Mouse (Mus musculus): ENCODE data around the gene Piwil4. TPM values are rescaled to one million over a fixed set of nuclear protein-coding genes. Genes with fewer than 3 reads are reported as not detected.
"Not testable (repeated sequence)": the region's sequence is repeated elsewhere in the genome, so short reads cannot be mapped to it uniquely, and the experiment has no call there.

The Piwil4 gene
- polyA plus RNA-seq, 1 experiment from 2014 or later, result not detected

DNA sequence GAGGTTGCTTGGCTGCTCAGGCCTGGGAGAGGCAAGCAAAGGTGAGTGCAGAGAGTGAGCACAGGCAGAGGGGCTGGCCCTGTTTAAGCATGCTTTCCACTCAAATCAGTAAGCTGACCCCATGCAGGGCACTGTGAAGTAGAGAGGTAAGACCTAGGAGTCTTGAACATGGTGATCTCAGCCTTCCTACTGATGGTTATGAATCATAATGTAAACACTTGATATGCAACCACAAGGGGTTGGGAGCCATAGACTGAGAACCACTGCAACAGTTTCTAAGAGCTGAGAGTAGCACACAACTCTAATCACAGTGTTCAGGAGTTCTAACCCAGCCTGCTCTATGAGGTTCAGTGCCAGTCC, 22.2 kb downstream of the Piwil4 start:
- no peak for DNase-seq (ENCODE audit: low spot score)
- Histone ChIP-seq H3K9me3 (replicated peaks) (no peaks in the 10 kb centered on the region), H3K4me1 (0 out of 2 replicates have a peak, but pooled peaks cover 3% of the 10 kb centered on the region), H3K27ac (no peak overlapping the region), H3K36me3 (no peaks in the 10 kb centered on the region), H3K27me3 (ENCODE audit: low read depth, poor library complexity, severe bottlenecking) (no peaks in the 10 kb centered on the region), H3K4me3 (no peak overlapping the region)

DNA sequence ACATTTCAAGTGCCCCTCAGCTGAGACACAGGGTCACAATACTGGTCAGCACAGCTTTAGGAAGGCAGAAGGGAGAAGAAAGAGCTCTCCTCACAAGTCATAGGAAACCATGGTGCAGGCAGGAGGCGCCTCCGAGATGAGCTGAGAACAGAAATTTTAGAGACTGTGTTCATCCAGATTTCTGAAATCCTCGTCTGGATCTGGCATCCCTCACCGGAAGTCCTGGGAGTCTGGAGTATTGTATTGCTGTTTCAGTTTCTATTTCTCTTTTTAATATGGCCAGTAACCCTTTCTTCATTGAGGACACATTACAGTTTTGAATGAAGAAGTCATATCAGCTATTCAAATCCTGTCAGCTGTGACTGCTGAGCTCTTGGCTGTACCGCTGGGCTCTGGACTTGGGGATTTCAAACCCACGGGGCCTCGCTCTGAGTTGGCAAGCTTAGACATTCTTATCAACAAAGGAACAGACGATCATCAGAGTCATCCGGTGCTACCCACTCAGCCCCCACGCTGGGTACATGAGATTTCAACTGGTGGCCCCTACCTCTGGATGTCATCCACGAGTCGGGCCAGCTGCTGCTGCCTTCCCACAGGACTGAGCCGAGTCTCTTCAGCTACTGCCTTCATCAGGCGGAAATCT, 22.7 kb downstream of the Piwil4 start:
- no peak for DNase-seq (ENCODE audit: low spot score)
- H3K36me3 ChIP-seq, result no peaks in the 10 kb centered on the region
- H3K27me3 ChIP-seq (ENCODE audit: low read depth, poor library complexity, severe bottlenecking), result no peaks in the 10 kb centered on the region
- no peak overlapping the region for H3K27ac ChIP-seq
- 0 out of 2 replicates have a peak, but pooled peaks cover 3% of the 10 kb centered on the region for H3K4me1 ChIP-seq
- 76% methylated on average over 14 of the region's 14 CpGs for WGBS
- H3K4me3 ChIP-seq, result no peak overlapping the region
- H3K9me3 ChIP-seq (replicated peaks), result no peaks in the 10 kb centered on the region

DNA sequence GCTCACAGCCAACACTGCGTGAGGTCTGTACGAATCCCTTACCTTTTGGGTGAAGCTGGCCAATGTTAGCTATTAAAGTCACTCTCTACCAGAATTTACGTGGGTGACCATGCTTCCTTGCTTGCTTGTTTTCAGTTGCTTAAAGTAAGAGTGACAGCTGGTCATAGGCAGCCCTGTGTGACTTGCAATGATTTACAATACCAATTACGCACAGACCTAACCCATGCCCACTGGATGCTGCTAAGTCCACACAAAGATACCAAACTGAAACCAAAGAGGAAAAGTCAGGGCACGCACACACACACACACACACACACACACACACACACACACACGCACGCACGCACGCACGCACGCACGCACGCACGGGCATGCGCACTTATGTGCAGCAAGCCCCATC, 25.3 kb downstream of the Piwil4 start:
- 92% methylated on average over 15 of the region's 15 CpGs for WGBS
- Histone ChIP-seq H3K9me3 (replicated peaks) (no peaks in the 10 kb centered on the region), H3K27ac (no peak overlapping the region), H3K27me3 (ENCODE audit: low read depth, poor library complexity, severe bottlenecking) (no peaks in the 10 kb centered on the region), H3K36me3 (no peaks in the 10 kb centered on the region), H3K4me3 (no peak overlapping the region), H3K4me1 (0 out of 2 replicates have a peak, but pooled peaks cover 3% of the 10 kb centered on the region)
- no peak for DNase-seq (ENCODE audit: low spot score)

DNA sequence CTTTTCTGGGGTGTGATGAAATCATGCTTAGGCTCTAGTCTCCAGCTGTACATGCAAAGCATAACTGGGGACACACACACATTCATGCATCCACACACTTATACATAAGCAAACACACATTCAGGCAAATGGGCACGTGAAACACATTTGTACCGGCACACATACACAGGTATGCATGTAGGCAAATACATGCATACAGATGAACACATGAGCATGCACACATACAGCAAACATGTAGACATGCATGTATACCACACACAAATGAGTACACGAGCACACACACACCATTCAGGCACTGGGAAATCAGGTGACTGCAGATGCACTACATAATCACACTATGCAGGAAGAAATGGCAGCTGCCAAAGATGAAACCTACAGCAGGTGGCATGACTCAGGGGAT, 29.6 kb downstream of the Piwil4 start:
- H3K27me3 ChIP-seq (ENCODE audit: low read depth, poor library complexity, severe bottlenecking), result no peaks in the 10 kb centered on the region
- H3K9me3 ChIP-seq (replicated peaks), result no peaks in the 10 kb centered on the region
- H3K36me3 ChIP-seq, result no peaks in the 10 kb centered on the region
- WGBS, result 87% methylated on average over 3 of the region's 3 CpGs
- DNase-seq (ENCODE audit: low spot score), result no peak
- H3K4me3 ChIP-seq, result no peak overlapping the region
- 0 out of 2 replicates have a peak, but pooled peaks cover 3% of the 10 kb centered on the region for H3K4me1 ChIP-seq
- no peak overlapping the region for H3K27ac ChIP-seq

DNA sequence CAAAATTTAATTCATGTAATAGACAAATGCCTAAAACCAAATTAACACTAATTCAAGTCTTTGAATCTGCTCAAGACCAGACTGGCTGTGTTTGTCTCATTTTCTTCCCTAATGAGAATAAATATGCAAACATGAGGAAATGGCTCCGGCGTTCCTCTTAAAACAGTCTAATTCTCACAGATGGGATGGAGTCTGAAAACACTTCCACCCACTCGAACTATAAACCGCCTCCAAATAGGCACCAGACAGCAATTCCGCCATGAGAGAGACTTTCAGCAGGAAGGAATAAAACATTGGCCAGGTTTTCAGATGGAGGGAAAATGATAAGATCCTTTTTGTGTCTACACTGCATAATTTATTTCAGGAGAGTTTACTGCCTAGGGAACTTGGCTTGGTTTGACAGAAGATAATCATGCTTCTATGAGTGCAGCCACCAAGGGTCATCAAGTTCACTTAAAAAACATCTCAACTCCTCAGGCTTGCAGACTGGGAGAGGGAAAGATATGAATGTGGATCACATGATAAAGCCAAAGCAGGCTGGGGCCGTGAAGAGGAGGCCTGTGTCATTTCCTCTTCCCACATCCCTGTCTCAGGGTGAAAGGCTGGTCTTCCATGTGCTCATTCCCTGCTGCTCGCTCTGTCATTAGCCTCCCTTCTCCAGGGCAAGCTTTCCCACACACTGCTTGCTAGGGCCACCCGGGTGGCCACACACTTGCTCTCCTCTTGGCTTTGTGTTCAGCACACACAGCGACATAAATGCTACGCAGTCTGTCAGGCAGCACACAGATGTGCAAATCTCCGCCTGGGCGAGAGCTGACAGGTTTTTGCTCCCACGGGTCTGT, 35.0 kb downstream of the Piwil4 start:
- no peaks in the 10 kb centered on the region for H3K4me1 ChIP-seq
- no peak for DNase-seq (ENCODE audit: low spot score)
- H3K4me3 ChIP-seq, result no peak overlapping the region
- H3K27me3 ChIP-seq (ENCODE audit: low read depth, poor library complexity, severe bottlenecking), result no peaks in the 10 kb centered on the region
- no peaks in the 10 kb centered on the region for H3K9me3 ChIP-seq (replicated peaks)
- no peak overlapping the region for H3K27ac ChIP-seq
- no peaks in the 10 kb centered on the region for H3K36me3 ChIP-seq
- 85% methylated on average over 13 of the region's 13 CpGs for WGBS

DNA sequence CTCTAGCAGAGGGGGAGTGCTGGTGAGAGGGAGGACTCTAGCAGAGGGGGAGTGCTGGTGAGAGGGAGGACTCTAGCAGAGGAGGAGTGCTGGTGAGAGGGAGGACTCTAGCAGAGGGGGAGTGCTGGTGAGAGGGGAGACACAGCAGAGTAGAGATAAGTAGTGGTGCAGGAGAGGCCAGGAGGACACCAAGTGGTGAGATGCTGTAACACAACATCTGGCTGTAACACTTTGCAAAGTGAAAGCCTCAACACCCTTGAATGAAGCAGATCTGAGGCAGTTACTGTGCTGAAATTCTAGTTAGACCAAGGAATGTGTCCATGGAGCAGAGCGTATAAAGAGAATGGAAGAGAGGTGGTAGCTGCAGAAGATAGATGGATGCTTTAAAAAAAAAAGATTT, 39.7 kb downstream of the Piwil4 start:
- H3K27ac ChIP-seq; DNase-seq (ENCODE audit: low spot score); H3K4me3 ChIP-seq; H3K4me1 ChIP-seq; H3K36me3 ChIP-seq; H3K27me3 ChIP-seq (ENCODE audit: low read depth, poor library complexity, severe bottlenecking); H3K9me3 ChIP-seq (replicated peaks): not testable (repeated sequence)
- 98% methylated on average over 1 of the region's 1 CpGs for WGBS

DNA sequence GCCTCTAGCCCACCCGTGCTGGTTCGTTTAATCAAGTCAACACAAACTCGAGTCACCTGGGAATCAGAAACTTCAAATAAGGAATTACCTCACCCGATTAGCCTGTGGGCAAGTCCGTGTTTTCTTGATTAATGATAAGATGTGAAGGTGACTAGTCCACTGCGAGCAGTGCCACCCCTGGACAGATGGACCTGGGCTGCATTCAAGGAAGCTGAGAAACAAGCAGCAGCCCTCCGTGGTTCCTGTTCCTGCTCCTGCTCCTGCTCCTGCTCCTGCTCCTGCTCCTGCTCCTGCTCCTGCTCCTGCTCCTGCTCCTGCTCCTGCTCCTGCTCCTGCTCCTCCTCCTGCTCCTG, 41.3 kb downstream of the Piwil4 start:
- Histone ChIP-seq H3K27ac (no peak overlapping the region), H3K9me3 (replicated peaks) (no peaks in the 10 kb centered on the region), H3K36me3 (no peaks in the 10 kb centered on the region), H3K27me3 (ENCODE audit: low read depth, poor library complexity, severe bottlenecking) (no peaks in the 10 kb centered on the region), H3K4me3 (no peak overlapping the region), H3K4me1 (no peaks in the 10 kb centered on the region)
- DNase-seq (ENCODE audit: low spot score), result no peak
- 54% methylated on average over 7 of the region's 7 CpGs for WGBS

DNA sequence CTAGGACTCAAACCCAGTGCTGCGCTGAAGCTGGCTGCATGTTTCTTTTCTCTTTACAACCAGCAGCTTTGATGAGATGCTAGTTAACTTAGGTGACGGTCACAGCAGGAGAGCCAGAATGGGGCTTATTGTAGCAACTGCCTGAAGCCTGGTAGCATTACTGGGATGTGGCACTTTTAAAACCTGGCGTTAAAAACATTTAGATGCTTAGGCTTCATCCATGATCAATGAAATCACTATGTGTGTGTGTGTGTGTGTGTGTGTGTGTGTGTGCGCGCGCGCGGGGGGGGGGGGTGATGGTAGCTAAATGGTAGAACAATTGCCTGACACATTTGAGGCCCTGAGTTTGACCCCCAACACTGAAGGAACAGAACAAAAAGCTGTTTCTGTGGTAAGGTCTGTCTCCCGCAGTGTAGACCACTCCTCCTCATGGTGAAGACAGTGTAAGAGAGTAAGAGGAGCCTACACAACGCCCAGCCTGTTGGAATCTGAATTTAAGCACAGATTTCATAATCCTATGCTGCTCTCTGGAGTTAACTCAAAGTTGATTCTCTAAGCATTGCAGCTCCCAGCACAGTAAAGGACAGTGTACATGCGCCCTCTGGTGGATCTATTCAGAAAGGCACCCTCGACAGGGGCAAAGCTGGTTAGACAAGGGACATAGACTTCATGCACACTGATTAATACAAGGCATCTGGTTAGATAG, 41.8 kb downstream of the Piwil4 start:
- DNase-seq (ENCODE audit: low spot score), result peak; percentile 94
- Histone ChIP-seq H3K4me3 (no peak overlapping the region), H3K27me3 (ENCODE audit: low read depth, poor library complexity, severe bottlenecking) (no peaks in the 10 kb centered on the region), H3K27ac (no peak overlapping the region), H3K9me3 (replicated peaks) (no peaks in the 10 kb centered on the region), H3K4me1 (no peaks in the 10 kb centered on the region), H3K36me3 (no peaks in the 10 kb centered on the region)
- WGBS, result 52% methylated on average over 12 of the region's 12 CpGs

DNA sequence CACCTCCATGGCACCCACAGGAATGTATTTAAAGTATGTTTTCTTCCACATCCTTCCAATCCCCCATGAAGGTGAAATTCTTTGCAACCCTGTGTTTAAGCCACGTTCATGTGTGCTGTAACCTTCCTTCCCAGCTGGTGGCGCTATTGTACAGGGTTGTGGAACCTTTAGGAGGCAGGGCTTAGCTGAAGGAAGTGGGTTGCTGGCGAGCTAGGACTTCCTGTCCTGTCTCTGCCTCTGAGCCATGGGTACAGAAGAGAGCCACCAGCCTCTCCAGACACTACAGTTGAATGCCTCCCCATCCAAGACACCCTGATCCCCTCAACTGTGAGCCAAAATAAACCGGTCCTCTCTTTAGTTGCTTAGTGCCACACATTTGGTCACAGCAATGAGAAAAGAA, 42.6 kb downstream of the Piwil4 start:
- H3K36me3 ChIP-seq, result no peaks in the 10 kb centered on the region
- H3K4me1 ChIP-seq, result no peaks in the 10 kb centered on the region
- H3K9me3 ChIP-seq (replicated peaks), result no peaks in the 10 kb centered on the region
- 70% methylated on average over 4 of the region's 4 CpGs for WGBS
- H3K27ac ChIP-seq, result no peak overlapping the region
- no peak for DNase-seq (ENCODE audit: low spot score)
- no peak overlapping the region for H3K4me3 ChIP-seq
- no peaks in the 10 kb centered on the region for H3K27me3 ChIP-seq (ENCODE audit: low read depth, poor library complexity, severe bottlenecking)

DNA sequence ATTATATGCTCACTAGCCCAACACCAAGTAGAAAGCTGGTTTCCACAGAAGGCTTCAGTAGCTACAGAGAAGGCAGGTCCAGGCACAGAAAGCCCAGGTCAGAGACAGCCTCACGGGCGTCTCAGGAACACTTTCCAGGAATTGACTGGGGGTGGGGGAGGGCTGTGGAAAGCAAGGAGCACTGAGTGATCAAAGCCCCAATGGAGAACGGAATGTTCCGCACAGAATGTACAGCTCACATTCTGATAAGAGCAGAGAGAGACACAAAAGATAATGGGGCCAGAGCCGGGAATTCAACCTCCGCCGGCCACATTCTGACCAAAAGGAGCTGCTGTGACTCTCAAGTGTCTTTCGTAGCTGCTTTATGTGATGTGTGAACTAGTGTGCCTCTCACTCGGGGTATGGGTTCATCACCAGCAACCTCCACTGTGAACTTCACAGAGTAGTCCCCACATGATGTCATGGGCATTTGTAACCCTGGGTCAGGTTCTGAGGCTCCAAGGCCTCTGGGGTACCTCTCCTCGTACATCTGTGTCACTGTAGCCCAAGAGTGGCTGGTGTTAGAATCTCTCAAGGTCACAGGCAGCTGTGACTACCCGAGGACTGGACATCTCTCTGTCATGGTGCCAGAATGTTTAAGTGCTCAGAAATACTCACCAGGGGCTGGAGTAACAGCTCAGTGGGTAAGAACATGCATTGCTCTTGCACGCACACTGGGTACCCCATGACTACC, 51.0 kb downstream of the Piwil4 start:
- no peaks in the 10 kb centered on the region for H3K9me3 ChIP-seq (replicated peaks)
- H3K4me3 ChIP-seq, result no peak overlapping the region
- H3K4me1 ChIP-seq, result peaks cover 32% of the 10 kb centered on the region
- H3K27me3 ChIP-seq (ENCODE audit: low read depth, poor library complexity, severe bottlenecking), result no peaks in the 10 kb centered on the region
- no peak for DNase-seq (ENCODE audit: low spot score)
- H3K27ac ChIP-seq, result 0 out of 2 replicates have a peak overlapping the region, but pooled peaks have one; percentile 25
- H3K36me3 ChIP-seq, result no peaks in the 10 kb centered on the region
- 73% methylated on average over 12 of the region's 12 CpGs for WGBS

DNA sequence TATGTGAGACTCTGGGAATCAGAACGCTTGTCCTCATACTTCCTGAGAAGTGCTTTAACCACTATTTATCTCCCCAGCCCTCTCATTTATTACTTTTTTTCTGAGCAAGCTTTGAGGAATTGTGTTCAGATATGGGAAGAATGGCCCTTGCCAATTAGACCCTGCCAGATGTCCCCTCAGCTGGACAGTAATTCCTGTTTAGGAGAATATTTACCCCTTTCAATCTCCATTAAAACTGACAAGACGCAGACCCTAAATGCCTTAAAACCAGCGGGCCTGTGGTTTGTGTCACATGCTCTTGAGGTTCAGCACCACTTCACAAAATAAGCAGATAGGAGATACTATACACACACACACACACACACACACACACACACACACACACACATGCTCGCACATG, 56.2 kb downstream of the Piwil4 start:
- Histone ChIP-seq H3K27ac (no peak overlapping the region), H3K36me3 (no peaks in the 10 kb centered on the region), H3K9me3 (replicated peaks) (no peaks in the 10 kb centered on the region), H3K27me3 (ENCODE audit: low read depth, poor library complexity, severe bottlenecking) (no peaks in the 10 kb centered on the region), H3K4me1 (peaks cover 38% of the 10 kb centered on the region), H3K4me3 (no peak overlapping the region)
- no peak for DNase-seq (ENCODE audit: low spot score)
- 43% methylated on average over 4 of the region's 4 CpGs for WGBS

DNA sequence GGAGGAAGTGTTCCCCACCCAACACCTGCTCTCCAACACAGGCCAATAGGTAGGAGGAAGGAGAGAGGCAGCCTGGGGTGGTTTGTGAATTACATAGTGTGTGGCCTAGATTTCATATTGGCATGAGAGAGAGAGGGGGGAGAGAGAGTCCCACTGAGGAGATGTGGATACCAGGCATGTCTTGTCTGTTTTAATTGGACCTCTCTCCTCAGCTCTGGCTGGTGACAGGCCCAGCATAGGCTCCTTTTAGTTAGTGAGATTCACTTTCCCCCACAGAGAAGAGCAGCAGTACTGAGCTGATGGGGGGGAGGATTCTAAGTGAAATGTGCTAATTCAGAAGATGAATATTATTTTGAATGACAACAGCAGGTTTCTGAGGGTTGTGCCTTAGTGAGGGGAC, 57.8 kb downstream of the Piwil4 start:
- Histone ChIP-seq H3K4me3 (no peak overlapping the region), H3K4me1 (peaks cover 26% of the 10 kb centered on the region), H3K36me3 (no peaks in the 10 kb centered on the region), H3K27me3 (ENCODE audit: low read depth, poor library complexity, severe bottlenecking) (no peaks in the 10 kb centered on the region), H3K9me3 (replicated peaks) (no peaks in the 10 kb centered on the region), H3K27ac (no peak overlapping the region)
- no peak for DNase-seq (ENCODE audit: low spot score)

DNA sequence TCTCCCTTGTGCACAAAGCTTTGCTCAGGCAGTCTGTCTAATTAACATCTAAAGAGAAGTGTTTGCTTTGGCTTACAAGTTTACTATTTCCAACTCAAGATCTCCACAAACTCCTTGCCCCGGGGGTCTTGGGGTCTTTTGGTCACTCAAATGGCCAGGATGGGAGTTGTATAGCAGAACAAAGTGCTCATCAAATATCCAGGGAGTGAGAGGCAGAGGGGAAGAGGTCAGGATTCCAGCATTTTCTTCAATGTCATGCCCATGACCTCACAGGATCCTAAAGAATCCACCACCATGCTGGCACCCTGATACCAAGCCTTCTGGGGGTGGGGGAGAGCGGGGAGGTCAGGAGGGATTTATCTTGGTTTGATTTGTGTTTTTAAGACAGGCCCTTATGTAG, 59.9 kb downstream of the Piwil4 start:
- H3K27ac ChIP-seq, result no peak overlapping the region
- 70% methylated on average over 2 of the region's 2 CpGs for WGBS

More for the DNA sequence above, 59.9 kb downstream of the Piwil4 start:
- H3K4me1 ChIP-seq, result peaks cover 26% of the 10 kb centered on the region
- H3K27me3 ChIP-seq (ENCODE audit: low read depth, poor library complexity, severe bottlenecking), result no peaks in the 10 kb centered on the region
- no peak overlapping the region for H3K4me3 ChIP-seq
- no peaks in the 10 kb centered on the region for H3K9me3 ChIP-seq (replicated peaks)
- no peak for DNase-seq (ENCODE audit: low spot score)
- no peaks in the 10 kb centered on the region for H3K36me3 ChIP-seq

Measured in limb, embryonic 10.5 days (tissue).